ENCODE assay signal across 8 mouse cellular contexts in the genomic region with DNA sequence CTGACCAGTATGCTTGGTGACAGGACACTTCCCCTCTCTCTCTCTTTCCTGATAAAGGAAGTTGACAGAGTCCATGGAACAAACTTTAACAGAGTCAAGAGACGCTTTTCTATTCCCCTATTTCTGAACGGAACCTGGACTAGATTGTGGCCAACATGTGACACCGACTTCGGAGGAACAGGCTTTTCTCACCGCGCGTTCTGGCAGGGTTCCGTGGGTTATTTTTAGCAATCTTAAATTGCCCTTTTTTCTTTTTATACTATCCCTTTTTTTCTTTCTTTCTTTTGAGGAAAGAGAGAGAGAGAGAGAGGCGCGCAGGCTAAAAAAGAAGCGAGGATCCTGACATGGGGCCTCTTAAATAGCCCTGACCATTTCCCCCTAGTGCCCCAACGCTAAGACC. TPM values are rescaled to one million over a fixed set of nuclear protein-coding genes. Genes with fewer than 3 reads are reported as not detected.
DNase-seq lines count a peak whose midpoint lies in the region; ATAC-seq and TF ChIP-seq lines count a peak whose summit lies in the region.

No protein-coding gene starts in this region.

- intact Hi-C loops in left cerebral cortex, adult 2 months (cut with DNase I), result no loop called here
- intact Hi-C loops in left cerebral cortex, postnatal 10 days (cut with DNase I), result no loop called here

- TF ChIP-seq POLR2A in embryonic fibroblast, embryonic 13.5 days (IDR thresholded peaks at IDR 0.05; ENCODE audit: low read depth, low read length), result no peak

- H3K27me3 ChIP-seq in intestine, embryonic 16.5 days (replicated peaks; ENCODE audit: control insufficient read depth, insufficient read depth, low read length), result peaks cover 10% of the 10 kb centered on the region
- no peaks in the 10 kb centered on the region for H3K27me3 ChIP-seq in neural tube, embryonic 12.5 days (replicated peaks)

- H3K4me2 ChIP-seq in intestine, embryonic 16.5 days (ENCODE audit: low read depth, low read length), result peak overlapping the region; percentile 99
- peak overlapping the region; percentile 95 for H3K4me2 ChIP-seq in neural tube, embryonic 12.5 days (replicated peaks)

- peak overlapping the region; percentile 83 for H3K4me3 ChIP-seq in left cerebral cortex, adult 2 months
- H3K4me3 ChIP-seq in embryonic fibroblast, embryonic 13.5 days (ENCODE audit: insufficient read depth, low read length), result peak overlapping the region; percentile 68
- peak overlapping the region; percentile 74 for H3K4me3 ChIP-seq in intestine, embryonic 16.5 days (ENCODE audit: low read length)
- peak overlapping the region; percentile 71 for H3K4me3 ChIP-seq in neural tube, embryonic 12.5 days

- H3K9me3 ChIP-seq in intestine, embryonic 16.5 days (ENCODE audit: control insufficient read depth, low read length), result no peaks in the 10 kb centered on the region
- no peaks in the 10 kb centered on the region for H3K9me3 ChIP-seq in neural tube, embryonic 12.5 days

- TF ChIP-seq CTCF in left cerebral cortex, adult 2 months (IDR thresholded peaks at IDR 0.05), result no peak
- TF ChIP-seq CTCF in embryonic fibroblast, embryonic 13.5 days (IDR thresholded peaks at IDR 0.05; ENCODE audit: borderline replicate concordance, insufficient read depth, low read length), result no peak

- peak overlapping the region; percentile 80 for H3K9ac ChIP-seq in intestine, embryonic 16.5 days (ENCODE audit: low read depth, low read length)
- H3K9ac ChIP-seq in neural tube, embryonic 12.5 days, result peak overlapping the region; percentile 87

- peak overlapping the region; percentile 84; the same call in 1 of the 2 replicates for H3K27ac ChIP-seq in left cerebral cortex, adult 2 months
- no peak overlapping the region for H3K27ac ChIP-seq in embryonic fibroblast, embryonic 13.5 days (ENCODE audit: insufficient read depth, low read length)
- H3K27ac ChIP-seq in intestine, embryonic 16.5 days (ENCODE audit: low read length), result peak overlapping the region; percentile 52
- H3K27ac ChIP-seq in neural tube, embryonic 12.5 days, result 0 out of 2 replicates have a peak overlapping the region, but pooled peaks have one; percentile 79

- H3K36me3 ChIP-seq in intestine, embryonic 16.5 days (ENCODE audit: control insufficient read depth, insufficient read depth, low read length), result no peaks in the 10 kb centered on the region
- H3K36me3 ChIP-seq in neural tube, embryonic 12.5 days, result peaks cover 5% of the 10 kb centered on the region; the same call in 1 of the 2 replicates

- ATAC-seq in intestine, embryonic 16.5 days, result no peak
- ATAC-seq in neural tube, embryonic 12.5 days (ENCODE audit: low FRiP score, low read depth), result no peak
- ATAC-seq in megakaryocyte-erythroid progenitor cell, adult 5-6 weeks (replicated peaks; ENCODE audit: low FRiP score, low TSS enrichment, poor library complexity, severe bottlenecking), result no peak

- DNase-seq in left cerebral cortex, adult 2 months (ENCODE audit: extremely low spot score in 1 of 2, low spot score in 2 of 2), result no peak
- no peak for DNase-seq in left cerebral cortex, postnatal 10 days (ENCODE audit: extremely low spot score in 1 of 2, low spot score in 2 of 2)
- DNase-seq in thymus, postnatal 10 days (ENCODE audit: low spot score in 2 of 2), result no peak
- DNase-seq in kidney, postnatal 14 days, result no peak

- 2% methylated on average over 12 of the region's 12 CpGs for whole genome bisulfite sequencing in intestine, embryonic 16.5 days
- 5% methylated on average over 12 of the region's 12 CpGs for WGBS in neural tube, embryonic 12.5 days

- H3K4me1 ChIP-seq in embryonic fibroblast, embryonic 13.5 days (ENCODE audit: control insufficient read depth, insufficient read depth, low read length), result no peaks in the 10 kb centered on the region; the same call in 1 of the 2 replicates
- H3K4me1 ChIP-seq in intestine, embryonic 16.5 days (ENCODE audit: control insufficient read depth, insufficient read depth, low read length), result peaks cover 48% of the 10 kb centered on the region
- peaks cover 59% of the 10 kb centered on the region for H3K4me1 ChIP-seq in neural tube, embryonic 12.5 days

RNA-seq across cellular contexts. Expression of gene Tbc1d16, which starts 0.7 kb away (rescaled TPM):
- 10 to 100 TPM; 25.2 to 34.6 TPM for total RNA-seq in left cerebral cortex, adult 2 months (2021)
- 100 to 1,000 TPM in 1 of 2 experiments, 10 to 100 TPM in 1; 98.2 to 108 TPM for total RNA-seq in left cerebral cortex, postnatal 10 days (2021)
- polyA plus RNA-seq in embryonic fibroblast, embryonic 13.5 days (2011; ENCODE audit: insufficient read length, low read depth, missing spikeins), result 10.6 TPM in 2 replicates
- 11.0 and 12.7 TPM in 2 replicates for polyA plus RNA-seq in intestine, embryonic 16.5 days (2015; fragmentation: Nextera tagmentation; extraction: Ambion mirVana)
- polyA plus RNA-seq in neural tube, embryonic 12.5 days (2016; fragmentation: Nextera tagmentation; extraction: Ambion mirVana), result 26.0 and 38.1 TPM in 2 replicates
- total RNA-seq in megakaryocyte-erythroid progenitor cell, adult 5-6 weeks (2014; fragmentation: Nextera tagmentation), result 0.35 and 1.2 TPM in 2 replicates
- total RNA-seq in megakaryocyte-erythroid progenitor cell, adult 5-6 weeks (2017), result 0.61 and 2.0 TPM in 2 replicates

RNA-seq across cellular contexts. Expression of gene Ccdc40, which starts 0.8 kb away (rescaled TPM):
- 1 to 10 TPM; 1.3 to 1.5 TPM for total RNA-seq in left cerebral cortex, adult 2 months (2021)
- 1 to 10 TPM; 3.0 to 3.7 TPM for total RNA-seq in left cerebral cortex, postnatal 10 days (2021)
- polyA plus RNA-seq in embryonic fibroblast, embryonic 13.5 days (2011; ENCODE audit: insufficient read length, low read depth, missing spikeins), result 0.60 and 0.81 TPM in 2 replicates
- 1.4 and 2.8 TPM in 2 replicates for polyA plus RNA-seq in intestine, embryonic 16.5 days (2015; fragmentation: Nextera tagmentation; extraction: Ambion mirVana)
- 11.5 and 18.0 TPM in 2 replicates for polyA plus RNA-seq in neural tube, embryonic 12.5 days (2016; fragmentation: Nextera tagmentation; extraction: Ambion mirVana)
- 6.4 and 8.6 TPM in 2 replicates for total RNA-seq in megakaryocyte-erythroid progenitor cell, adult 5-6 weeks (2014; fragmentation: Nextera tagmentation)
- 4.3 and 13.1 TPM in 2 replicates for total RNA-seq in megakaryocyte-erythroid progenitor cell, adult 5-6 weeks (2017)

RNA-seq across cellular contexts. Expression of gene Gaa, which starts 40.1 kb away (rescaled TPM):
- total RNA-seq in left cerebral cortex, adult 2 months (2021), result 100 to 1,000 TPM; 241 to 268 TPM
- 100 to 1,000 TPM; 108 to 124 TPM for total RNA-seq in left cerebral cortex, postnatal 10 days (2021)
- polyA plus RNA-seq in embryonic fibroblast, embryonic 13.5 days (2011; ENCODE audit: insufficient read length, low read depth, missing spikeins), result 131 TPM in 2 replicates
- 90.5 and 99.0 TPM in 2 replicates for polyA plus RNA-seq in intestine, embryonic 16.5 days (2015; fragmentation: Nextera tagmentation; extraction: Ambion mirVana)
- polyA plus RNA-seq in neural tube, embryonic 12.5 days (2016; fragmentation: Nextera tagmentation; extraction: Ambion mirVana), result 40.9 and 43.0 TPM in 2 replicates
- total RNA-seq in megakaryocyte-erythroid progenitor cell, adult 5-6 weeks (2014; fragmentation: Nextera tagmentation), result 33.7 and 44.1 TPM in 2 replicates
- 22.6 and 34.2 TPM in 2 replicates for total RNA-seq in megakaryocyte-erythroid progenitor cell, adult 5-6 weeks (2017)

Comparison
In these comparisons a context has a peak if more than half of its experiments do, and no peak if none do; other contexts are left out.
1. RNA of gene Tbc1d16, which starts 0.7 kb away (total RNA-seq): 98.2 to 108 TPM in left cerebral cortex, postnatal 10 days and 25.2 to 34.6 TPM in left cerebral cortex, adult 2 months; 0.35 to 2.0 TPM in megakaryocyte-erythroid progenitor cell, adult 5-6 weeks; every median in the first group is over 4 times any median in the second.
2. Peak in every context shown above with its lines, with median percentiles within 50 percentile points of each other: H3K4me3 ChIP-seq.